Mouse (Mus musculus) left cerebral cortex, postnatal 25 days (tissue): ENCODE data around the gene Commd7. TPM values are rescaled to one million over a fixed set of nuclear protein-coding genes. Genes with fewer than 3 reads are reported as not detected.

Experiments used
- total RNA-seq, 2 experiments: library from RNA; stranded (reverse); gene quantifications; 2 replicates each; pipeline ENCODE4 v1.2.3; 2021

Gene Commd7
- total RNA-seq, 2 experiments from 2014 or later: 28.4 to 29.4 TPM

Other genes with a start within 250 kb of the Commd7 start
- not detected for gene 4930404H24Rik, start 140.0 kb downstream of the Commd7 start, total RNA-seq
- gene Nol4l, start 102.8 kb downstream of the Commd7 start, total RNA-seq: 10 to 100 TPM; 45.0 to 48.4 TPM
- 1 to 10 TPM in 1 of 2 experiments, under 1 TPM in 1; 0.85 to 1.5 TPM for gene Dnmt3b, start 16.7 kb upstream of the Commd7 start, total RNA-seq
- gene Dnmt3c, start 63.9 kb upstream of the Commd7 start, total RNA-seq: not detected
- 100 to 1,000 TPM in 1 of 2 experiments, 10 to 100 TPM in 1; 92.4 to 101 TPM for gene Mapre1, start 108.5 kb upstream of the Commd7 start, total RNA-seq
- under 1 TPM; 0.37 to 0.39 TPM for gene Efcab8, start 147.2 kb upstream of the Commd7 start, total RNA-seq
- gene Sun5, start 238.3 kb upstream of the Commd7 start, total RNA-seq: not detected
- not detected for gene Bpifb2, start 242.3 kb upstream of the Commd7 start, total RNA-seq